Mouse (Mus musculus) adrenal gland, postnatal 0 days (tissue): ENCODE data around the gene Anks4b. TPM values are rescaled to one million over a fixed set of nuclear protein-coding genes. Genes with fewer than 3 reads are reported as not detected.

ENCODE experiments used
- polyA plus RNA-seq: library from polyadenylated mRNA; unstranded; fragments of >200 nt; fragmentation: Nextera tagmentation; extraction: Ambion mirVana; gene quantifications from 2 replicates; pipeline ENCODE4 v1.2.1, GENCODE M21; 2015

The Anks4b gene
- polyA plus RNA-seq = 0.15 and 0.30 TPM in 2 replicates

GRCm38 (mm10) chr7:120173603-120174244 is at the start of gene Anks4b:
Gene Anks4b, plus strand, starts transcription at chr7:120173858.

GRCm38 (mm10) chr7:120145191-120145590 is 28.5 kb upstream of the Anks4b start, which contains the start of gene Zp2:
Gene Zp2, minus strand, starts transcription at chr7:120145291.

DNA sequence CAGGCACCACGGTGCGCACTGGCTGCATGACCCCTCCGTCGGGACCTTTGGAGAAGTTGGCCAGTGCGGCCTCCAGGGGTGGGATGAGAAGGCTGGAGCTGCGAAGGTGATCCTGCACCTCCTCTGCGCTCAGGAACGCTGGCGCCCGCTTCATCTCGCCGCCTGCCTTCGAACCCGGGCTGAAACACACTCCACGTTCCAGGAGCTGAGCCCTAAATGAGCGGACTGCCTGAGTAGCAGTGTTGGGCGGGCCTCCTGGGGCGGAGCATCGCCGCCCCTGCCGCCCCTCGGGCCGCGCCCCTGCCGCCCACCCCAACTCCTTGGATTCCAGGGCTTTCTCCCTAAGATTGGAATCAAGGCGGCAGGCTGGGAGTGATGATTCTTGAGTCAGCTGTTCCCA is 28.1 kb downstream of the Anks4b start, which contains the start of gene Crym:
Crym (minus strand) TSS at position 341 of the 400 bp plus-strand sequence.

GRCm38 (mm10) chr7:120203789-120204188 is 30.1 kb downstream of the Anks4b start, which contains the start of gene Abca14:
Gene Abca14, plus strand, starts transcription at chr7:120203961.

Other genes with a start within 250 kb of the Anks4b start
- 0.07 TPM in 1 of 2 replicates, not detected in the other for gene Dnah3, start 78.6 kb upstream of the Anks4b start, polyA plus RNA-seq
- gene Tmem159, start 71.5 kb upstream of the Anks4b start, polyA plus RNA-seq = 93.4 and 175 TPM in 2 replicates
- not detected in 2 replicates for gene Zp2, start 28.6 kb upstream of the Anks4b start, polyA plus RNA-seq
- 8.8 and 9.8 TPM in 2 replicates for gene Crym, start 28.3 kb downstream of the Anks4b start, polyA plus RNA-seq
- 0.09 and 0.17 TPM in 2 replicates for gene Abca14, start 30.1 kb downstream of the Anks4b start, polyA plus RNA-seq
- gene Abca15, start 154.8 kb downstream of the Anks4b start, polyA plus RNA-seq = not detected in 2 replicates
- gene Abca16, start 235.8 kb downstream of the Anks4b start, polyA plus RNA-seq = not detected in 2 replicates